Mouse (Mus musculus) hindbrain, embryonic 16.5 days (tissue): ENCODE measurements around the gene Cpped1. TPM values are rescaled to one million over a fixed set of nuclear protein-coding genes. Genes with fewer than 3 reads are reported as not detected.

Experiments used
- ATAC-seq: fragments of 200-750 bp; cut with Nextera tagmentation; 2 replicates; pipeline ENCODE4 v1.8.0; 2017; ENCODE audit warnings: moderate TSS enrichment, moderate library complexity
- H3K27ac ChIP-seq: fragments of 300-500 bp; sonication (generic); 2 replicates; pipeline ENCODE4 v1.5.1; 2014; ENCODE audit warnings: low read depth, mild to moderate bottlenecking, control low read depth, low read length, moderate library complexity
- H3K27me3 ChIP-seq: fragments of 300-500 bp; sonication (generic); replicated peaks from 2 replicates; pipeline ENCODE4 v1.6.1; 2014; ENCODE audit warnings: low read length; ENCODE audit not compliant: control insufficient read depth, insufficient read depth
- H3K36me3 ChIP-seq: fragments of 300-500 bp; sonication (generic); 2 replicates; pipeline ENCODE4 v1.6.1; 2014; ENCODE audit warnings: mild to moderate bottlenecking, low read length, moderate library complexity, mixed read lengths; ENCODE audit not compliant: control insufficient read depth, insufficient read depth
- H3K4me1 ChIP-seq: fragments of 300-500 bp; sonication (generic); 2 replicates; pipeline ENCODE4 v1.6.1; 2014; ENCODE audit warnings: low read depth, low read length; ENCODE audit not compliant: control insufficient read depth, insufficient read depth
- H3K4me2 ChIP-seq: fragments of 300-500 bp; sonication (generic); 2 replicates; pipeline ENCODE4 v1.6.1; 2014; ENCODE audit warnings: mild to moderate bottlenecking, low read length, control low read depth, moderate library complexity
- H3K4me3 ChIP-seq: fragments of 300-500 bp; sonication (generic); 2 replicates; pipeline ENCODE4 v1.5.1; 2014; ENCODE audit warnings: mild to moderate bottlenecking, low read length, control low read depth, moderate library complexity
- H3K9ac ChIP-seq: fragments of 300-500 bp; sonication (generic); 2 replicates; pipeline ENCODE4 v1.6.1; 2014; ENCODE audit warnings: low read depth, mild to moderate bottlenecking, control low read depth, low read length, moderate library complexity
- H3K9me3 ChIP-seq: fragments of 300-500 bp; sonication (generic); 2 replicates; pipeline ENCODE4 v1.6.1; 2014; ENCODE audit warnings: mild to moderate bottlenecking, low read length, moderate library complexity; ENCODE audit not compliant: control insufficient read depth
- WGBS: fragments of 180-500 bp; shearing (Covaris S2); extraction: QIAGEN DNeasy Blood & Tissue Kit; methylation state at CpG from one replicate; pipeline ENCODE4 v1.1.7; 2014; 5-methylcytosine and 5-hydroxymethylcytosine counted together
- polyA plus RNA-seq: library from polyadenylated mRNA; unstranded; fragments of >200 nt; fragmentation: Nextera tagmentation; extraction: Ambion mirVana; gene quantifications from 2 replicates; pipeline ENCODE4 v1.2.1, GENCODE M21; 2015

The Cpped1 gene
- polyA plus RNA-seq, 1 experiment from 2014 or later = 14.5 TPM

DNA sequence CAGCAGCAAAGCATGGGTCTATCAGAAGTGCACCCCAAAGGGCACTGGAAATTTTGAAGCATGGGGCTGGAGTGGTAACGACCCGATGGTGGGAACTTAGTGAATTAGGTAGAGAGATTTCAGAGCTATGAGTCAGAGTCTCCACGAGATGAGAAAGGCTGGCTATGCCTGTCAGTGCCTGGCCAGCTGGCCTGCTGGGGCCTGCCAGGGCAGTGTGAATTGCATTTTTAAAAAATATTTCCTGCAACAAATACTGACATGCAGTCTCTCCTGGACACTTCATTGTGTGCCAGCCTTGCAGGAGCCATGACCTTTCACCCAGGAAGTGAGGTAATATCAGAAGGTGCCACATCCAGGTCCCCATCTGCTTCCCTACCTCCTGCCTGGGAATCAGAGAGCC lies 40.8 kb downstream of the Cpped1 start:
- no peak for ATAC-seq
- 86% methylated on average over 3 of the region's 3 CpGs for WGBS
- H3K4me2 ChIP-seq = no peak overlapping the region

DNA sequence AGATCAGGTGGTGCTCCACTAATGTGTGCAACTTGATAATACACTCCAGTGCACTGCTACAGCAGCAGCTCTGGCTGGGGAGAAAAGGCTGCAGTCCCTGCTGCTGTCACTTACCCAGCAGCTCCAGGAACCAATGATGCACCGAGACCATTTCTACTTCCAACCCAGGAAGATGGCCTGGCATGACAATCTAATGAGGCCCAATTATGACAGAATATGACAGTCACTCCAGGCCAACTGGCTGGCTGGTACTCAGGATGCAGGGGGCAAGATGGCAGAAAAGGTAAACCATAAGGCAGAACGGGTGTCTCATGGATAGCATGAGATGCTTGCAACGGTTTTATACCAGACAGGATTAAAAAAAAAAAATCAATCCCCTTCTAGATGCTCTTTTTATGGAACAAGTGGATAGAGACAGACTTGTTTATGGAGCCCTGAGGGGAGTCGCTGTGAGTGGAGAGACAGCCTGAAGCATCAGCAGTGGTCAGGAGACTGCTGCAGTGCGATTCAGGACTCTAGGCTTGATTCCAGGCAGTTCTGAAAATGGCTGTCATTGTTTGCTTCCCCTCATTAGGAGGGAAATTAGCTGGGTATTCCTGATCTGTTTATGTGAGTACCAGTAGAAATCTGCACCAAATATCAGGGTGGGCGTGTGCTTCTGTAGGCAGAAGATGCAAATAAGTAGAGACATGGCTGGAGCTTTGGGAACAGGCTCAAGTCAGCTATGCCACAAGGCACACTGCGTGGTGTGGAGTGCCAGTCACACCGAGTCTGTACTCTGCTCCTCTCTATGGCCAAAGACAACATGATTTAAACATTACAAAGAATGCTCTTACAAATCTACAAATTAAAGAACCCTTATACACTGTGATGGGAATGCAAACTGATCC lies 56.3 kb downstream of the Cpped1 start:
- Histone ChIP-seq H3K27me3 (no peaks in the 10 kb centered on the region), H3K9me3 (no peaks in the 10 kb centered on the region), H3K27ac (0 out of 2 replicates have a peak overlapping the region, but pooled peaks have one; percentile 4), H3K4me3 (no peak overlapping the region), H3K4me2 (no peak overlapping the region), H3K9ac (no peak overlapping the region), H3K4me1 (no peaks in the 10 kb centered on the region), H3K36me3 (no peaks in the 10 kb centered on the region)
- peak; percentile 72 for ATAC-seq
- 63% methylated on average over 8 of the region's 8 CpGs for WGBS

More for the DNA sequence above, 40.8 kb downstream of the Cpped1 start:
- Histone ChIP-seq H3K27me3 (no peaks in the 10 kb centered on the region), H3K4me1 (no peaks in the 10 kb centered on the region), H3K36me3 (no peaks in the 10 kb centered on the region), H3K4me3 (no peak overlapping the region), H3K27ac (no peak overlapping the region), H3K9ac (no peak overlapping the region), H3K9me3 (no peaks in the 10 kb centered on the region)

DNA sequence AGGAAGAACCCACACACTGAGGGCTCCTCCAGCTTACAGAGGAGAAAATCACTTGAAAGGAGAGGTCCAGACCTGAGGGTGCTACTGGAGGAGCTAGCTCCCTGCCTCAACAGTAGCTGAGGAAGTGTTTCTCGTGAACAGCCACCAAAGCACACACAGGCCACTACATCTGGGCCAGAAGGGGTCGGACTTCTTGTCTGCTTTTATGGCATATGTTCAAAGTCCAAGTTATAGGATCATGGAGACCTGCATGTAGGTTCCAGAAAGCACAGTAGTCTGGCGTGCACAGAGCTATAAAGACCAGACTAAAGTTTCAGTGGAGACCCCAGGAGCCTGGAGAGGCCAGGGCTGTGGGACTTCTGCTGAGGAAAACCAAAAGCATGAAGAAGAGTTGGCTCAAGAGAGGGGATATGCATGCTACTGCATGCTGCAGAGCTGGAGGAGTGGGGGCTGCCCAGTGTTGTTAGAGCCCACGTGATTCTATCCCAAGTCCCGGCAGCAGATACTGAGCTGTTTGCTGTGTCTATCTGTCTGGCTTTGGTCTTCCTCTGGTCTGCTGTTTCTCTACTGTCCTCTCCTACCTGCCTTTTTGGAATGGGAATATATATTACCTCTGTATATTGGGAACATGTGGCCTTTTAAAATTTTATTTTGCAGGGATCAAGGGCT lies 60.1 kb downstream of the Cpped1 start:
- Histone ChIP-seq H3K27ac (no peak overlapping the region), H3K4me2 (no peak overlapping the region), H3K4me1 (no peaks in the 10 kb centered on the region), H3K36me3 (no peaks in the 10 kb centered on the region), H3K27me3 (no peaks in the 10 kb centered on the region), H3K9ac (no peak overlapping the region), H3K9me3 (no peaks in the 10 kb centered on the region), H3K4me3 (no peak overlapping the region)
- ATAC-seq = no peak
- WGBS = 83% methylated on average over 5 of the region's 5 CpGs

DNA sequence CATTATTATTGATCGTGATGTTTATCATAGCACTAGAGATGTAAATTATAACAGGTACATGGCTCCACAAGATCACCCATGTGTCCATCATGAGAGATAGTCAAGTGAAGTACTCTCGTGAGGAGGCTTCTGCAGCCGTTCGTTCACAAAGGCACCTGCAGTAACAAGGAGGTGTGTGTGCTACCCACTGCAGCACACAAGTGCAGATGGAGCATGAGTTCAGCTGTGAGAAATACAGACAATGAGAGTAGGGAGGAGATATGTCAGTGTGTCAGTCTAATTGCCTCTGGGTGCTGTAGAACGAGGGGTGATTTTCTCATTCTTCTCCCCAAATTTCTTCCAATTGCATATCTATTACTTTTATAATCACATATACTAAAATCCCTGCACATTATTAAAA lies 63.9 kb downstream of the Cpped1 start:
- H3K27ac ChIP-seq = no peak overlapping the region

DNA sequence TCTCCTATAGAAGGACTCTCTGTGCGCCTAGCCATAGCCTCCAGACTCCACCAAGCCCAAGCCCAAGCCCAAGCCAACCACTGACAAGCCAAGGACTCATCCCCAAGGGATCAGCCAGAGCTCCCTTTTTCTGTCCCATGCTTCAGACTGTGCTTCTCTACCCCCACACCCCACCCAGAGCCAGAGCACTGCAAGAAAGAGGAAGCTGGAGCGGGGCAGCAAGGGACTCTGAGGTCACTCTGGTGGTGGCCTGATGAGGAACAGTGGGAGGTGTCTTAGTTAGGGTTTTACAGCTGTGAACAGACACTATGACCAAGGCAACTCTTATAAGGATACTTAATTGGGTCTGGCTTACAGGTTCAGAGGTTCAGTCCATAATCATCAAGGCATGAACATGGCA lies 65.8 kb downstream of the Cpped1 start:
- WGBS = 97% methylated on average over 2 of the region's 2 CpGs
- H3K27me3 ChIP-seq = no peaks in the 10 kb centered on the region
- no peaks in the 10 kb centered on the region for H3K4me1 ChIP-seq
- no peak overlapping the region for H3K27ac ChIP-seq
- no peaks in the 10 kb centered on the region for H3K36me3 ChIP-seq
- H3K9ac ChIP-seq = no peak overlapping the region
- ATAC-seq = no peak
- no peak overlapping the region for H3K4me2 ChIP-seq
- H3K9me3 ChIP-seq = no peaks in the 10 kb centered on the region
- no peak overlapping the region for H3K4me3 ChIP-seq

More for the DNA sequence above, 63.9 kb downstream of the Cpped1 start:
- ATAC-seq = no peak
- no peaks in the 10 kb centered on the region for H3K27me3 ChIP-seq
- no peak overlapping the region for H3K4me2 ChIP-seq
- no peak overlapping the region for H3K4me3 ChIP-seq
- no peak overlapping the region for H3K9ac ChIP-seq
- no peaks in the 10 kb centered on the region for H3K36me3 ChIP-seq
- WGBS = 73% methylated on average over 5 of the region's 5 CpGs
- no peaks in the 10 kb centered on the region for H3K4me1 ChIP-seq
- H3K9me3 ChIP-seq = no peaks in the 10 kb centered on the region

DNA sequence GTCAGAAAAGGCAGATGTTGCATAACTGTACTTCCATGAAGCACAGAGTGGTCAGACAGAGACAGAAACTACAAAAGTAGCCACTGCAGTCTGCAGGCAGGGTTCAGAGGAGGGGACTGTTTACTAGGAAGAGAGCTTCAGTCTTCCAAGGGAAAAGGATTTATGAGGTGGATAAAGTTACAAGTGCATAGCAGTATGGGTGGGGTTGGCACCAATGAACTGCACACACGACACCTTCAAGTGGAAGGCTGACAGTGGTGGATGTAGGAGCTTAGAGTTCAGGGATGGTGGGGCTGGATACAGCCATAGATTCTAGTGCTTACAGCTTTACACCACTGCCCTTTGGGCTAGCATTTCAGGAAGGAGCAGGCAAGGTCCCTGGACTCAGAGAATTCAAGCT lies 75.8 kb downstream of the Cpped1 start:
- no peak for ATAC-seq
- 90% methylated on average over 1 of the region's 1 CpGs for WGBS

DNA sequence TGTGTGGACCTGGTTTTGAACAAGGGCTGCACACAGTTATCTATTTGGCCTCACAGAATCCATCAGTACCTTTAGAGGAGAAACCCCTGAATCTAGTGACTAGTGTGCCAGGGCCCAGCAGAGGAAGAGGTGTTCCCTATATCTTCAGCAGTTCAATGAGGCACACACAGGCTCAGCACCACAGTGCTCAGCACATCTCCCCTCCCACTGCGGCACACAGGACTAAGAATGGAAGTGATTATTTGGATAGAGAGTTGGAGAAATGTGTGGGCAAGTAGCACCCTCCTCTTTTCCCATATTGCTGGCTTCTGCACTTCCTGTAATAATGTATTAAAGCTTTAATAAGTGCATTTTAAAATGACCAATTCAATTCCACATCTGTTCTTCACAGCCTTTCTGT lies 80.4 kb downstream of the Cpped1 start:
- WGBS = 91% methylated on average over 1 of the region's 1 CpGs
- ATAC-seq = no peak
- Histone ChIP-seq H3K9me3 (no peaks in the 10 kb centered on the region), H3K27ac (no peak overlapping the region), H3K36me3 (no peaks in the 10 kb centered on the region), H3K9ac (no peak overlapping the region), H3K4me3 (no peak overlapping the region), H3K27me3 (no peaks in the 10 kb centered on the region), H3K4me1 (peaks cover 8% of the 10 kb centered on the region), H3K4me2 (no peak overlapping the region)

More for the DNA sequence above, 75.8 kb downstream of the Cpped1 start:
- Histone ChIP-seq H3K4me2 (no peak overlapping the region), H3K4me1 (no peaks in the 10 kb centered on the region), H3K36me3 (no peaks in the 10 kb centered on the region), H3K9me3 (no peaks in the 10 kb centered on the region), H3K9ac (no peak overlapping the region), H3K4me3 (no peak overlapping the region), H3K27ac (no peak overlapping the region), H3K27me3 (no peaks in the 10 kb centered on the region)

DNA sequence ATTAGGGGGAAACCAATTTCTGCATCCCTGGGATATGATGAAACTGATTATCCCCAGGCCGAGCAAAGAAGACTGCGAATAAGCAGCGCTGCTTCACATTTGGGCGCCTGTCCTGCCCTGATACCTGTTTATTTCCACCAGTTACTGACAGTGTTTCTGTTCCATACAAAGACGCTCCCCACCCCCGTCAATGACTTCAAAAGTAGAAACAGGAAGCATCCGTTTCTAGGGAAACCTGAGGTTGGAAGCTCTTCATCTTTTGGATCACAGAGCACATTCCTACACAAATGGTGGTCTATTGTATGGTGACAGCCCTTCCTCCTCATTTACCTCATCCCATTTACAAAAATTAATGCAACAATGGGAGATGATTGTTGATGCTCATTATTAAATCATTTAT lies 84.4 kb downstream of the Cpped1 start:
- Histone ChIP-seq H3K4me2 (peak overlapping the region; percentile 17; the same call in 1 of the 2 replicates), H3K27ac (peak overlapping the region; percentile 55), H3K9me3 (no peaks in the 10 kb centered on the region), H3K4me3 (no peak overlapping the region), H3K9ac (no peak overlapping the region), H3K4me1 (peaks cover 8% of the 10 kb centered on the region), H3K36me3 (no peaks in the 10 kb centered on the region), H3K27me3 (no peaks in the 10 kb centered on the region)
- ATAC-seq = 0 out of 2 replicates have a peak, but pooled peaks have one; percentile 53
- 51% methylated on average over 7 of the region's 7 CpGs for WGBS

DNA sequence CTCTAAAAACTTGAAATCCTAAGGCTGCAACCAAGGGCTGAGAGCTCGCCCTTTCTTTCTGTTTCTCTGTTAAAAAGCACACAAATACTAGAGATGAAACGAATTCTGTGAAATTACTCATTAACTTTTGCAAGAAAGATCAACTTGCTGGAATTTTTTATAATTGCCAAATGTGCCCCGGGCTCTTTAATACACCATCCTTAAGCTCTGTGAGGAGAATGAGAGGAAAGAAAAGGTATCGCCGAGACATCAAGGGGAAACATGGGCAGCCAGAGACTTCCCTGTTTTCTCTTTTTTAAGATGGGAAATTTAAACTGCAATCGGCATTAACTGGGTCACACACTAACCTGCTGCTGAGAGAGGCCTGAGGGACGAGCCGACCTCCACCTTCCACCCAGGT lies 84.9 kb downstream of the Cpped1 start:
- Histone ChIP-seq H3K27me3 (no peaks in the 10 kb centered on the region), H3K9ac (peak overlapping the region; percentile 22; the same call in 1 of the 2 replicates), H3K36me3 (no peaks in the 10 kb centered on the region), H3K4me2 (peak overlapping the region; percentile 17; the same call in 1 of the 2 replicates), H3K9me3 (no peaks in the 10 kb centered on the region), H3K4me1 (peaks cover 8% of the 10 kb centered on the region), H3K27ac (peak overlapping the region; percentile 63), H3K4me3 (no peak overlapping the region)
- 62% methylated on average over 8 of the region's 8 CpGs for WGBS
- ATAC-seq = peak; percentile 69; the same call in 1 of the 2 replicates
